Mouse (Mus musculus) adrenal gland (tissue): ENCODE results near the gene Rab42.

ENCODE experiments used
- intact Hi-C: fragments of 180-260 bp; cut with DNase I; formaldehyde crosslinking; loops from one replicate; pipeline ENCODE4 v1.15.1; 2025
- long read RNA-seq, 2 experiments: library from polyadenylated mRNA; unstranded; transcript quantifications; one replicate each; pipeline ENCODE4 v2.0.0; 2020; ENCODE audit warnings: borderline replicate concordance in 1 of 2; ENCODE audit not compliant: insufficient replicate concordance in 1 of 2

Rab42 gene
- long read RNA-seq, experiment 1, partial matches to known transcripts: 0 of 3 reads
- long read RNA-seq, experiment 1, other reads (novel, unspliced or antisense): 1 of 3 reads
- long read RNA-seq, experiment 2, transcript Rab42-201 (2 exons, 761 nt): major isoform, 8 of 8 reads
- long read RNA-seq, experiment 2, partial matches to known transcripts: 0 of 8 reads
- long read RNA-seq, experiment 2, other reads (novel, unspliced or antisense): 0 of 8 reads

- intact Hi-C loops: loop anchor here (10.0 kb wide), 1 partner anchor 212 kb away; the partner anchor contains the start of gene Sesn2
Measured at GRCm38 (mm10) chr4:132302939-132303479, at the start of gene Rab42. TSS of gene Rab42 (minus strand) at chr4:132303385.

GRCm38 (mm10) chr4:132352739-132353138, 49.6 kb upstream of the Rab42 start:
- intact Hi-C loops: loop anchor here (10.0 kb wide), 1 partner anchor 162 kb away; the partner anchor contains the start of gene Sesn2

GRCm38 (mm10) chr4:132351401-132351800, 48.2 kb upstream of the Rab42 start:
- intact Hi-C loops: loop anchor here (10.0 kb wide), 1 partner anchor 163 kb away; the partner anchor contains the start of gene Sesn2

GRCm38 (mm10) chr4:132350854-132351253, 47.7 kb upstream of the Rab42 start:
- intact Hi-C loops: loop anchor here (10.0 kb wide), 1 partner anchor 164 kb away; the partner anchor contains the start of gene Sesn2

DNA sequence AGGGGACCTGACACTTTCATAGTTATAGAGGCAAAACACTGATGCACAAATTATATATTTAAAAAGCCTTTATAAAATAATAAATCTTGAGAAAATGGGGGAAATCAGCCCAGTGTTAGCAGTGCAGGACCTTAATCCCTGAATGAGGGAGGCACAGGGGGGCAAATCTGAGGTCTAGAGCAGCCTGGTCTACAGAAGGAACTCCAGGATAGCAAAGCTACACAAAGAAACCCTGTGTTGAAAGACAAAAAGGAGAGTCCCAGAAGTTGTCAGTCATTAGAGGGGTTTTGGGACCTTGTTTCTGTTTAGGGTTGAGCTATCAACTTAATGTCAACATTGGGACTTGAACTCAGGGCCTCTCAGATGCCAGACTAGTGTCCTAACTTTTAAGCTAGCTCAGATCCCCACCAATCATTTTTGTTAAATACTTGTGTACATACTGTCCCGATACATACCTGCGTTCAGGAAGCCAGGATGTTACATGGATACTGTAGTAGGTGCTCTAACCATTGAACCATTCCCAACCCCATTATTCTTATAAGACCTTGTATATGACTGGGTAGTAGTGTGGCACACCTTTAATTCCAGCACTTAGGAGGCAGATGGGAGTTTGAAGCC, 47.0 kb upstream of the Rab42 start:
- intact Hi-C loops: loop anchor here (10.0 kb wide), 1 partner anchor 165 kb away; the partner anchor contains the start of gene Sesn2

- intact Hi-C loops: loop anchor here (5.0 to 10.0 kb wide), 3 partner anchors 37 to 165 kb away; partner anchors contain the start of gene Sesn2
Measured at GRCm38 (mm10) chr4:132349495-132350122, 46.4 kb upstream of the Rab42 start.

- intact Hi-C loops: loop anchor here (5.0 kb wide), 2 partner anchors 34 to 54 kb away; no protein-coding TSS in a partner anchor
Measured at GRCm38 (mm10) chr4:132346661-132347060, 43.5 kb upstream of the Rab42 start.

GRCm38 (mm10) chr4:132346261-132346660, 43.1 kb upstream of the Rab42 start:
- intact Hi-C loops: loop anchor here (5.0 kb wide), 2 partner anchors 34 to 54 kb away; no protein-coding TSS in a partner anchor

- intact Hi-C loops: loop anchor here (5.0 kb wide), 2 partner anchors 34 to 54 kb away; no protein-coding TSS in a partner anchor
Measured at GRCm38 (mm10) chr4:132345843-132346212, 42.6 kb upstream of the Rab42 start.

DNA sequence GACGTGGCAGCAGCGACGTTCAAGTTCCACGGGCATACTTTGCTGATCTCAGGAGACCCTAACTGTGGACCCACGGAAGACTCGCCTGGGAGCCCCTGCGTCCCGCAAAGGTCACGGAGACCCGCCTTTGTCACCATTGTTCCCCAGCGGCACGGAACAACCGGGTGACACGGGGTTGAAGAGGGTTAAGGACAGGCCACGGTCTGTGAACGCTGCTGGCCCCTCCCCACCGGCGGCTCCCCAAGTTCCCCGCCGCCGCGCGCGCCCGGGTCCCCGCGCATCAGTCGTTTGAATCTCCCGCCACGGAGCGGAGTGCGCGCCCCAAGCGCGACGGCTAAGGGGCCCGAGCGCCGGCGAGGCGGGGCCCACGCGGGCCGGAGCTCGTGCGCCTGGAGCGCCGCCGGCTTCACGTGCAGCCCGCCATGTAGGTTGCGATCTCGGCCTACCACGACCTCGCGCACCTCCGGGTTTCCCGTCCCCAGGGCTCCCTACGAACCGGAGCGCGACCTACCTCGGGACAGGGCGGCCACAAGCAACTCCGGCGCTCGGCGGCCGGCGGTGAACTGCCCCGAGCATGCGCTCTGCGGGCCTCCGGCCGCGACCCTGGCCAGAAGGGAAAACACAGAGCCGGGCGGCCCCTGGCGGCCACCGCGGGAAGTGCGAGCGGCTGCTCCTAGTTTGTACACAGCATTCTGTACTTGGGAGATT, 42.1 kb upstream of the Rab42 start:
- intact Hi-C loops: loop anchor here (5.0 kb wide), 2 partner anchors 33 to 53 kb away; no protein-coding TSS in a partner anchor

DNA sequence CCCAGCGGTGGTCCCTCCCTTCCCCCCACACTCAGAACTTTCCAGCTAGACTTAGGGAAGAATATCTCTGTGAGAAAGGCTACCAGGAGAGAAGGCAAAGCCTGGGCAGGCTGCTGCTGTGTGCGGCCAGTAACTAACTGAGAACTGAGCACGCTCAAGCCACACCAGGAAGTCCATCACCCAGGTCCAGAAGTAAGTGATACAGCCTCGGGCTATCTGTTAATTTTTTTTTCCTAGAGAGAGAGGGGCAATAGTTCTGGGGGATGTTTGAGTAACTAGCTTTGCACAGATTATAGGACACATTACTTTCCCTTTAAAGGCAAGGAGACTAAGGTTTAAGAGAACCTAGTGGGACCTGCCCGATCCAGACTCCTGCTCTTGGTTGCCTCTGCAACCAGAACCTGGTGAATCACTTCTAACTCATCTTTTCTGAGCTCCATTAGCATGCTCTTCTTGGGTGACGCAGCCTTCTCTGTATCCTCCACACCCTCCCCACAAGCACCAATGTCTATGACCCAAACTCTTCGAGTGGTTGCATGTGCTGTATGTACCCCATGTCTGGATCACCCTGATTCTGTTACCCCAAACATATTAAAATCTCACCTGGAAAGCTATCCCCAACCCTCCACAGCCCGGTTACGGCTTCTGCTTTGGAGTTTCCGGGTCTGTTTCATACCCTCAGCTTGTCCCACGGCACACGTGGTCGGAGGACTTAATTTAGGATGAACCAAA, 41.4 kb upstream of the Rab42 start:
- intact Hi-C loops: loop anchor here (5.0 kb wide), 2 partner anchors 32 to 52 kb away; no protein-coding TSS in a partner anchor

- intact Hi-C loops: no loop called here
Measured at GRCm38 (mm10) chr4:132341451-132341850, 38.3 kb upstream of the Rab42 start.

DNA sequence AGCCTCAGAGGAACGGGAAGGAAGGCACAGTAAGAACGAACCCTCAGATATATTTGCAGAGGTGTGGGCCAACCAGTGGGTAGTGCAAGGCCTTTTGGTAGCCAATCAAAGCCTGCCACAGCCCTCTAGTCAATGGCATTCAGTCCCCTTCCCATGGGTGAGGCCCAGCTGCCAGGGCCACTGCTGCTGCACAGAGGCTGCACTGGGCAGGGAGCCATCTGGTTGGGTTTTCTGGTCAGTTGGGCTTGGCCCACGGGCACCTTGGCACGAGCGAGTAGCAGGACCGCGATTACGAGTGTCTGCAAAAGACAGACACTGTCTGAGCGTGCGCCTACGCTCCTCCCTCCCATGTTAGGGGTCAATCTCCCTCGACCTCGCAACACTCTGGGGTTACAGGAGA, 35.8 kb upstream of the Rab42 start:
- intact Hi-C loops: loop anchor here (10.0 kb wide), 2 partner anchors 124 to 244 kb away; partner anchors contain the start of gene Ythdf2

- intact Hi-C loops: loop anchor here (10.0 kb wide), 2 partner anchors 118 to 238 kb away; partner anchors contain the start of gene Ythdf2
Measured at GRCm38 (mm10) chr4:132332880-132333279, 29.7 kb upstream of the Rab42 start.

DNA sequence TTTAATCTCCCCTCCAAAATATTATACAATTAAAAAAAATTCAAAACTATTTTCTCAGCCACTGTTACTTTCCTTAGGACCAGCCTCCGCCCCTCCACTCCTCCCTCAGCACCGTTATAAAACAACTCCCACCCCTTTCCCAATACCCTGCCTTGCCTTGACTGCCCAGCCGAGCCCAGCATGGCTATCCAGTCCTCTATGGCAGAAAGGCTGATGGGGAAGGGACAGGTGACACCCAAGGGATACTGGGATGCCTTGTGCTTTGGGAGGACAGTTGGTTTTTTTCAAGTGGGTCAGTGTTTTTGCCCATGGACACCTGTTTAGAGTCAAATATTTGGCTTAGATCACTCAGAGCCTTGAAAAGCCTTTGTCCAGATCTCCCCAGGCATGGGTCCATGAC, 28.8 kb upstream of the Rab42 start:
- intact Hi-C loops: loop anchor here (10.0 kb wide), 2 partner anchors 117 to 237 kb away; partner anchors contain the start of gene Ythdf2

DNA sequence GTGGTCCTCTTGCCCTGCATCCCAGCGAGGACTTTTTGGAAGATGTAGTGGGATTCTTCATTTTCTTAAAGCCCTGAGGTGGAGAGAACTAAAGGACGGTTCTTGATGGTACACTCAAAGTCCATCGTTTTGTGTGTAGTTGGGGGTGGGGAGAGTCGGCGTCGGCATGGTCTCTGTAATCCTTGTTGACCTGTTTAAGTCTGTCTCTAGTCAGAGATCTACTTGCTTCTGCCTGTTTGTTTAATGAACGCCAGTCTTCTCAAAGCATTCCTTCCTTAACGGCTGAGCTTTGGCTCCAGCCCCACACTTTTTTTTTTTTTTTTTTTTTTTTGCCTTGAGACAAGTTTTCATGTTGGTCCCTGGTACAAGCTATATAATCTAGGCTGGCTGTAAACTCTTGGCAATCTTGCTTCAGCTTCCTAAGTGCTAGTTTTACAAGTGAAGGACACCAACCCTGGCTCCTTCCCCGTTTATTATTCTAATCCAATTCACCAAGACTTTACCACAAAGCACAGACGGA, 26.7 kb upstream of the Rab42 start:
- intact Hi-C loops: loop anchor here (10.0 kb wide), 2 partner anchors 115 to 235 kb away; partner anchors contain the start of gene Ythdf2

- intact Hi-C loops: no loop called here
Measured at GRCm38 (mm10) chr4:132329115-132329834, 26.1 kb upstream of the Rab42 start, which contains the start of gene Trnau1ap. TSS of gene Trnau1ap (minus strand) at chr4:132329538.

- intact Hi-C loops: no loop called here
Measured at GRCm38 (mm10) chr4:132328391-132328982, 25.3 kb upstream of the Rab42 start.
